Mouse (Mus musculus) liver, embryonic 12.5 days (tissue): ENCODE measurements around the gene Arfgap1. TPM values are rescaled to one million over a fixed set of nuclear protein-coding genes. Genes with fewer than 3 reads are reported as not detected.

Experiments
- ATAC-seq: fragments of 200-750 bp; cut with Nextera tagmentation; 2 replicates; pipeline ENCODE4 v1.8.0; 2017; ENCODE audit warnings: moderate number of reproducible peaks, mild to moderate bottlenecking, moderate library complexity
- H3K27ac ChIP-seq: fragments of 300-500 bp; sonication (generic); 2 replicates; pipeline ENCODE4 v1.5.1; 2016; ENCODE audit warnings: mild to moderate bottlenecking
- H3K27me3 ChIP-seq: fragments of 300-500 bp; sonication (generic); replicated peaks from 2 replicates; pipeline ENCODE4 v1.6.1; 2016; ENCODE audit warnings: mild to moderate bottlenecking, moderate library complexity
- H3K36me3 ChIP-seq: fragments of 300-500 bp; sonication (generic); 2 replicates; pipeline ENCODE4 v1.6.1; 2016; ENCODE audit warnings: mild to moderate bottlenecking, moderate library complexity
- H3K4me1 ChIP-seq: fragments of 300-500 bp; sonication (generic); 2 replicates; pipeline ENCODE4 v1.6.1; 2016
- H3K4me2 ChIP-seq: fragments of 300-500 bp; sonication (generic); 2 replicates; pipeline ENCODE4 v1.6.1; 2016; ENCODE audit warnings: mild to moderate bottlenecking, moderate library complexity
- H3K4me3 ChIP-seq: fragments of 300-500 bp; sonication (generic); 2 replicates; pipeline ENCODE4 v1.5.1; 2016; ENCODE audit warnings: mild to moderate bottlenecking, moderate library complexity
- H3K9ac ChIP-seq: fragments of 300-500 bp; sonication (generic); 2 replicates; pipeline ENCODE4 v1.6.1; 2016; ENCODE audit warnings: mild to moderate bottlenecking, moderate library complexity
- H3K9me3 ChIP-seq: fragments of 300-500 bp; sonication (generic); replicated peaks from 2 replicates; pipeline ENCODE4 v1.6.1; 2016; ENCODE audit warnings: mild to moderate bottlenecking, moderate library complexity
- WGBS: fragments of 180-500 bp; shearing (Covaris S2); methylation state at CpG from one replicate; pipeline ENCODE4 v1.1.7; 2016; ENCODE audit not compliant: insufficient replicate concordance; 5-methylcytosine and 5-hydroxymethylcytosine counted together
- polyA plus RNA-seq: library from polyadenylated mRNA; unstranded; fragments of >200 nt; fragmentation: Nextera tagmentation; extraction: Ambion mirVana; gene quantifications from 2 replicates; pipeline ENCODE4 v1.2.1, GENCODE M21; 2016

Gene Arfgap1
- polyA plus RNA-seq, 1 experiment from 2014 or later, result 47.4 TPM

DNA sequence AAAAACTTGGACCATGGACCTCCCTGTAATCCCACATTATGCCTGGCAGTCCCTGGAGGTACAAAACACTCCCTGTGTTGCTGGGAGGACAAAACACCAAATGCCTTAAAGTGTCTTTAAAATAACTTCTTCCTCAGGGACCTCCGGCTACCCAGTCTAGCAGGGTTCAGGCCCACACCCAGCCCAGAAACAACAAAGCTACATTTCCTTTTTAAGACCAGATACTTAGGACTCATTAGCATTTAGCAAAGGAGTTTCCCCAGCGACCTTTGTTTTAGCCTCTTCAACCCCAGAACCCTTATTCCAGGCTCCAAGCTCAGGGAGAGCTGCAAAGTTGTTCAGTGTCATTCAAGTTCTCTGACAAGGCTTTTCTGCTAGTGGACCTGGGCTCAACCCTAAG is 13.4 kb upstream of the Arfgap1 start:
- H3K27ac ChIP-seq, result no peak overlapping the region
- H3K27me3 ChIP-seq, result peaks cover 85% of the 10 kb centered on the region
- no peak for ATAC-seq

DNA sequence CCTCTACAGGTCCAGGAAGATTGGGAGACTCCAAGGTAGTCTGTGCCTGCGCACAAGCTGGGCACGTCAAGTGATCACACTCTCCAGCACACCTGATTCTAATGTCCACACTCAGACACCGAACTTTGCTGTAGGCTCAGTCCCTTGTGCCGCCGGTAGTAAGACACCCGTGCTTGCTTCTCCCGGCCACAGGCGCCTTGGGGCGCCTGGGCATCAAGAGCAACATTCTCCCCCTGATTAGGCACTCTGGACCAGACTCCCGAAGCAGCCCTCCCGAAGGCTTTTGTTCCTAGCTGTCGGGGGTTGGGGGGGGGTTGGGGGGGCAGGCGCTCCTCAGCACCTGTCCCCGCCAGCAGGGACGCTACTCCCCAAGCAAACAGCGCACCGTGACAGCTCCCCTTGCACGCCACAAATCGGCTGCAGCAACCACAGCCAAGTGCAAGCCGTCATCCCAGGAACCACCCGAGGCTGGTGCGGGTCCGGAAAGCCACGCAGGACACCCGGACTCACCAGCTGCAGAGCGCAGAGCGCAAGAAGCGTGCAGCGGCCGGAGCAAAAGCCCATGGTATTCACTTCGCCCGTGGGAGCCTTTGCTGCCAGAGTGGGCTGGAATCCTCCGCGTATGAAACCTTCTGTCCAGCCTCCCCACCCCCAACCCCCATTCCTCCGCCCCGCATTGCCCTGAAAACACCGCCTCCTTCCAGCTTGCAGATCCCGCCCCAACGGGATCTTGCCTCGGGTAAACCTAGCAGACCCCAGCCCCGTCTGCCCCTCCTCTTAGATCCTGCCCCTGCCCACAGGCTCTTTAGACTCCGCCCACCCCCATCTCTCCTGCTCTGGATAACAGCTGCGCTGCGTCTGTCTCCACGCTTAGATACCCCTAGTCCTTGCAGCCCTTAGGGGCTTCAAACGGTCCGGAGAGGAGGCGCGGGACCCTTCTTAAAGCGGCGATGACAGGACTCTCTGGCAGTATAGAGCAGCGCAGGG is 12.7 kb upstream of the Arfgap1 start, which contains the start of gene Nkain4:
Nkain4 (minus strand) TSS at position 639 of the 987 bp plus-strand sequence.
- Histone ChIP-seq H3K4me2 (peak within 1 kb of the TSS; percentile 63), H3K36me3 (no peaks in the 10 kb centered on the region), H3K4me3 (peak within 1 kb of the TSS; percentile 41), H3K27ac (no peak within 1 kb of the TSS), H3K4me1 (no peaks in the 10 kb centered on the region), H3K9me3 (no peaks in the 10 kb centered on the region), H3K27me3 (peaks cover 82% of the 10 kb centered on the region), H3K9ac (0 out of 2 replicates have a peak within 1 kb of the TSS, but pooled peaks have one; percentile 17)
- WGBS, result 5% methylated on average over 51 of the region's 52 CpGs
- ATAC-seq, result no peak

More for the DNA sequence above, 13.4 kb upstream of the Arfgap1 start:
- H3K4me1 ChIP-seq, result no peaks in the 10 kb centered on the region
- no peak overlapping the region for H3K9ac ChIP-seq
- H3K36me3 ChIP-seq, result no peaks in the 10 kb centered on the region
- 37% methylated on average over 2 of the region's 2 CpGs for WGBS
- peak overlapping the region; percentile 63 for H3K4me2 ChIP-seq
- H3K9me3 ChIP-seq, result no peaks in the 10 kb centered on the region
- 0 out of 2 replicates have a peak overlapping the region, but pooled peaks have one; percentile 41 for H3K4me3 ChIP-seq

DNA sequence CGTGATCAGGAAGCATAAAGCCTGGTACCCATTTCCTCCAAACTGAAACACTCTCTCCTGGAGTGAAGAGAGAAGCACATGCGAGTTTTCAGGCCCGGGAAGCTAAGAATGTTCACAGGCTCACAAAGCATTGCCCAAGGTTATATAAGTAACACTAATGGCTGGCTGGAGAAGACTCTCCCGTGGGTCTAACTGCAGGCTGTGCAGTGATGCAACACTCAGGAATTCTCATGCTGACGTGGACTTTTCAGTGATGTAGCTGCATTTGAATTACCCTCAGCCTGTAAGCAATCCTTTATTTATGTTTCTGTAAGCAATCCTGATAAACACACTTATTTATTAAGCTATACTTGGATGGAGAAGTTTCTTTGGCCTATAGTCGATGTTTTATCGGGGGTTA is 7.4 kb upstream of the Arfgap1 start:
- ATAC-seq, result no peak
- Histone ChIP-seq H3K36me3 (no peaks in the 10 kb centered on the region), H3K27me3 (peaks cover 39% of the 10 kb centered on the region), H3K9me3 (no peaks in the 10 kb centered on the region), H3K4me1 (peaks cover 30% of the 10 kb centered on the region), H3K27ac (no peak overlapping the region), H3K4me3 (no peak overlapping the region), H3K9ac (no peak overlapping the region), H3K4me2 (no peak overlapping the region)
- WGBS, result 59% methylated on average over 7 of the region's 7 CpGs

DNA sequence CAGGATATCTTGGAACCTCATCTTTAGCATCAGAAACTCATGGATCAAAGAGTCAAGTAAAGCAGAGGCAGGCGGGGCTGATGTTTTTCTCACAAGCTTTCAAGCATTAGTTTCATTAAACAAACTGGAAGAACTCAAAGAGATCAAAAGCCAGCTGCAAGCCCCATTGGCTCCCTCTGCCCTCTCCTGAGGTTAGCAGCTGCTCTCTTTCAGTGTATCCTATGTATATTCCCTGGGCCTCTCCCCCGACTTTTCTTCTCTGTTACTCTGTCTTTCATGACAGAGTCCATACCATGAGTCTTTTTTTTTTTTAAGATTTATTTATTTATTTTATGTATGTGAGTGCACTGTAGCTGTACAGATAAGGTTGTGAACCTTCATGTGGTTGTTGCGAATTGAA is 6.8 kb upstream of the Arfgap1 start:
- WGBS, result 64% methylated on average over 3 of the region's 3 CpGs
- H3K4me1 ChIP-seq, result peaks cover 30% of the 10 kb centered on the region
- H3K27ac ChIP-seq, result no peak overlapping the region
- no peaks in the 10 kb centered on the region for H3K9me3 ChIP-seq
- no peak overlapping the region for H3K4me2 ChIP-seq
- no peak overlapping the region for H3K4me3 ChIP-seq
- H3K27me3 ChIP-seq, result peaks cover 33% of the 10 kb centered on the region
- no peak overlapping the region for H3K9ac ChIP-seq
- ATAC-seq, result no peak
- no peaks in the 10 kb centered on the region for H3K36me3 ChIP-seq

DNA sequence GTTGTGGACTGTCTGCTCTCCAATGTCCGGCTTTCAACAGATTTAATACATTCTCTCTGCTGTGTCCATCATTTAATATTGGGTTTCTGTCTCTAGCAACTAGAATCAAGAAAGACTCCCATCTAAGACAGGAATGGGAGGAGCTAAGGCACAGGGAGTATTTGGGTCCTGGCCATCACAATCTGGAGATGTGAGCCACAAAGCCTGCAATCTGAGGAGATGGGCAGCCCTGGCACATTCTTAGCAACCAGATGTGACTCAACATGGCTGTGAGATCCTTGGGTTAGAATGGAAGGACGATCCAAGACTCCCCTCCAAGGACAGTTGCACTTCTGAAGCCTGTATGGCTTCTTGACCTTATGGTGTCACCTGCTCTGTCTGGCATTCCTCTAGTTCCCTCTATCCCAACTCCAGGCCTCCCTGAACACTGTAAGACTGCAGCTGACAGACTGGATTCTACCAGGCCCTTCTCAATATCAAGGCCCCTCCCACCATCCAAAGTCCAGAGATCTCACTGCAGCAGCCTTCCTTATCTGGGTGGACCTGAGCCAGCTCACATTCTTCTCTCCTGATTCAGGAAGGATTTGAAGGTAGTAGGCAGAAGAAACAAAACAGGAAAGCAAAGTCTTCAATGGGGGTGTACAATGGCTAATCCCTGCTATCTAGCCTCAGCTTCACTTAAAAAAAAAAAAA is 4.3 kb upstream of the Arfgap1 start:
- peaks cover 12% of the 10 kb centered on the region; the same call in 1 of the 2 replicates for H3K27me3 ChIP-seq
- H3K9ac ChIP-seq, result no peak overlapping the region
- 59% methylated on average over 2 of the region's 2 CpGs for WGBS
- H3K9me3 ChIP-seq, result no peaks in the 10 kb centered on the region
- no peak for ATAC-seq
- H3K4me3 ChIP-seq, result no peak overlapping the region
- no peak overlapping the region for H3K4me2 ChIP-seq
- H3K4me1 ChIP-seq, result peaks cover 41% of the 10 kb centered on the region
- H3K36me3 ChIP-seq, result no peaks in the 10 kb centered on the region
- H3K27ac ChIP-seq, result no peak overlapping the region

DNA sequence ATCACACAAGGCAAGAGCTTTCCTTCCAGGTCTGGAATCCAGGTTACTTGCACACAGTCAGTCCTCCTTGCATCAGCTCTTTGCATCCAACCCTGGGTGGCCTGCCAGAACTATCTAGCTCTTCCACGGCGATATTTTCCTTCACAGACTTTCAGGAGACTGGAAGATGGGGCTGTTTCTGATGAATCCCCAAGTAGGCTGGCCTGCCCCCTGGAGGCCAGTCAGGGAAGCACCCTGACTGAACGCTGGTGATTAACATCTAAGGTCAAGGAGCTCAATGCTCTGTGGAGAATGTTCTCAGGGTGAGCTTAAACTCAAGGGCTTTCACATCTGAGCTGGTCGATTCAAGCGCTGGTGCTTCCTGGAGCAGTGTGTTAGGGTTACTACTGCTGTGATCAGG is 3.1 kb upstream of the Arfgap1 start:
- ATAC-seq, result no peak
- 3% methylated on average over 5 of the region's 5 CpGs for WGBS
- H3K27ac ChIP-seq, result no peak overlapping the region
- H3K9me3 ChIP-seq, result no peaks in the 10 kb centered on the region
- H3K4me3 ChIP-seq, result no peak overlapping the region
- H3K27me3 ChIP-seq, result peaks cover 8% of the 10 kb centered on the region; the same call in 1 of the 2 replicates
- no peak overlapping the region for H3K9ac ChIP-seq
- no peak overlapping the region for H3K4me2 ChIP-seq
- peaks cover 53% of the 10 kb centered on the region for H3K4me1 ChIP-seq
- H3K36me3 ChIP-seq, result peaks cover 4% of the 10 kb centered on the region

DNA sequence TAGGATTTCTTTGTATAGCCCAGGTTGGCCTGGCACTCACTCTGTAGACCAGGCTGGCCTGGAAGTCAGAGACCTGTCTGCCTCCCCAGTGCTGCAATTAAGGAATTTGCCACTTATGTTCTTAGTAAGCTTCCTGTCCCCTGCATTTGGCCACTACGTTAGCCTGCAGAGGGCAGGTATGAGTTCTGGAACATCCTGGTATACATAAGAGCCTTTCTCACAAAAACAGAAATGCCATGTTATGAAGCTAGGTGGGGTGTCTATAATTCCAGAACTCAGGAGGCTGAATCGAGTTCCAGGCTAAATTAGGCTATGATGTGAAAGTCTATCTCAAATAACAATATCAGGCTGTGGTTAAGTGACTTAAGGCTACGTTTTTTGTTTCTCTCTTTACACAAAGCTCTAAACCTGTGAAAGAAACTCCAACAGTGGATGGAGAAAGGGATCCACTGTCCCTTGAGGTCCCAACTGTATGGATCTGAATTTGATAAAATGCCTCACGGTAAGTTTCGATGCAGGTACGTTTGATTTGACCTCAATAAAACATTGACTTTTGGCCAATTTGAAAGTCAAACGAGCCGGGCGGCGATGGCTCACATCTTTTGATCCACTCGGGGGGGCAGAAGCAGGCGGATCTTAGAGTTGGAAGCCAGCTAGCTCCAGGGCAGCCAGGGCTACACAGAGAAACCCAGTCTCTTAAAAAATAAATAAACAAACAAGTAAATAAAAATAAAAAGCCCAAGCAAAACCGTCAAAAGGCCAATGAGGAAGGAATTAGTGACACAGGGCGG is 738 bp upstream of the Arfgap1 start:
- no peak for ATAC-seq
- 10% methylated on average over 14 of the region's 14 CpGs for WGBS
- Histone ChIP-seq H3K27ac (peak overlapping the region; percentile 90), H3K9ac (peak overlapping the region; percentile 96), H3K9me3 (no peaks in the 10 kb centered on the region), H3K4me1 (peaks cover 51% of the 10 kb centered on the region), H3K36me3 (peaks cover 25% of the 10 kb centered on the region), H3K4me2 (peak overlapping the region; percentile 89), H3K27me3 (no peaks in the 10 kb centered on the region), H3K4me3 (peak overlapping the region; percentile 97)

DNA sequence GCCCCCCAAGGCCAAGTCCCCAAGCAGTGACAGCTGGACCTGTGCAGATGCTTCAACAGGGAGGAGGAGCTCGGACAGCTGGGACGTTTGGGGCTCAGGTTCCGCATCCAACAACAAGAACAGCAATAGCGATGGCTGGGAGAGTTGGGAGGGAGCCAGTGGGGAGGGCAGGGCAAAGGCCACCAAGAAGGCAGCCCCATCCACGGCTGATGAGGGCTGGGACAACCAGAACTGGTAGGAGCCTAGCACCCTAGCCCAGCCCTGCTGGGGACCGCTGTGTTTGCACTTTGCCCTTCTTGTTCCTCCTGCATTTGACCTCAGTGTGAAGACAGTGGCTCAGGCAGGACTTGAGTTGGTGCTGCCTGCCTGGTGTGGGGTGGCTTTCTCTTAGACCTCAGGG is 14.1 kb downstream of the Arfgap1 start:
- peaks cover 66% of the 10 kb centered on the region for H3K36me3 ChIP-seq
- 82% methylated on average over 6 of the region's 6 CpGs for WGBS
- H3K27me3 ChIP-seq, result no peaks in the 10 kb centered on the region
- H3K4me3 ChIP-seq, result no peak overlapping the region
- no peak for ATAC-seq
- no peaks in the 10 kb centered on the region for H3K4me1 ChIP-seq
- no peaks in the 10 kb centered on the region for H3K9me3 ChIP-seq
- no peak overlapping the region for H3K9ac ChIP-seq
- no peak overlapping the region for H3K27ac ChIP-seq
- H3K4me2 ChIP-seq, result no peak overlapping the region

DNA sequence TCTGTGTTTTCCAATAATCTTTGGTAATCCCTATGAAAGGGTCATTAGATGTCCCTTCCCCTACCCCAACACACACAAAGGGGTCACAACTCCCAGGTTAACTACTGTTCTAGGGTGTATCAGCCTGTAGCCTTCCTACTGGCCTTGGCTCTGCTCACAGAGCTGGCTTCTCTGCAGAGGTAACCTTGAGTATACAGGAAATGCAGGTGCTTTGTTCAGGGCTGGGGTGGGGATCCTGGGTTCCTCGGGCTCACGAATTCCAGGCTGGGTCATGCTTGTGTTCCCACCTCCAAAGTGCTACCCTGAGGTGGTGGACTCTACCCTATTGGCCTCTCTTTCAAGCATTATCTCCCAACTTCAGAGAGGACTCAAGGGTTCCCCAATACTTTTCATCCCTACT is 18.6 kb downstream of the Arfgap1 start:
- no peak overlapping the region for H3K27ac ChIP-seq
- H3K4me3 ChIP-seq, result no peak overlapping the region
- no peak overlapping the region for H3K4me2 ChIP-seq
- peaks cover 21% of the 10 kb centered on the region for H3K36me3 ChIP-seq
- ATAC-seq, result no peak
- H3K9me3 ChIP-seq, result no peaks in the 10 kb centered on the region
- no peaks in the 10 kb centered on the region for H3K4me1 ChIP-seq
- WGBS, result 73% methylated on average over 2 of the region's 2 CpGs
- H3K9ac ChIP-seq, result no peak overlapping the region
- no peaks in the 10 kb centered on the region for H3K27me3 ChIP-seq

DNA sequence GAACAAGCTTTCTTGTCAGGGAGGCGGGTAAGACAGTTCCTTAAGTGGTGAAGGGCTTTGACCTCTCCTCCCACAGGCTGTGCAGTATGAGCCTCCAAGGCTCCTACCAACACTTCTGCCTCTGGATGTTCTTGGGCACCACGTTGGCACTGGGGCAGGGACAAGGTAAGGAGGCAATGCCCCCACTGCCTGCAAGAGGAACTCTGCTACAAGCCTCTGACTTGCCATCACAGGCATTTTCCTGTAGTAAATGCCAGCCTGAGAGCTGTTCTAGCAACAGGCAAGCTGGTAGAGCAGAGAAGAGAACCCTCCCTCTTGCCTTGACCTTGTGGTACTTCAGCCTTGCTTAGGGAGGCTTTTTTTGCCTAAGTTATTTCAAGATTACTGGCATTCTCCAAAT is 19.4 kb downstream of the Arfgap1 start, which contains the start of gene Col20a1:
Col20a1 (plus strand) TSS at position 87 of the 400 bp plus-strand sequence.
- 39% methylated on average over 2 of the region's 2 CpGs for WGBS
- Histone ChIP-seq H3K9me3 (no peaks in the 10 kb centered on the region), H3K27me3 (no peaks in the 10 kb centered on the region), H3K4me3 (no peak within 1 kb of the TSS), H3K4me2 (no peak within 1 kb of the TSS), H3K4me1 (no peaks in the 10 kb centered on the region), H3K9ac (no peak within 1 kb of the TSS), H3K27ac (no peak within 1 kb of the TSS), H3K36me3 (peaks cover 13% of the 10 kb centered on the region)
- no peak for ATAC-seq

DNA sequence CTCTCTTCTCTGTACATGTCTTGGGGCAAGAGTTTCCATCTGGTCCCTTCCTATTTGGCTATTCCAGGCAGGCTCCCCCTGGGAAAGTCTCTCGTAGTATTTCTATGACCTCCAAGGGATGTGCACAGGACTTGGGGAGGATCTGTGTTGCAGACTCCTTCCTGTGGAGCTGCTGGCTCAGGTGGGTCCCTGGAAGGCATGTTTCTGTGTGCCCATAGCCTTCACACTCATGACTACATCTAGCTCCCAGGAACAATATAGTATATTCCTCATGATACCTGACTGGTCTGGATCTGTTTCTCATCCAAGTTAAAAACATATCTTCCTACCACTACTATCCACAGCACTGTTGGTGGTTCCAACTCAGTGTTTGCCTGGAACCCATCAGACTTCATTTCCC is 20.0 kb downstream of the Arfgap1 start:
- no peaks in the 10 kb centered on the region for H3K4me1 ChIP-seq
- WGBS, result 59% methylated on average over 1 of the region's 1 CpGs
- H3K4me2 ChIP-seq, result no peak overlapping the region
- no peaks in the 10 kb centered on the region for H3K27me3 ChIP-seq
- H3K27ac ChIP-seq, result no peak overlapping the region
- peaks cover 7% of the 10 kb centered on the region for H3K36me3 ChIP-seq
- no peaks in the 10 kb centered on the region for H3K9me3 ChIP-seq
- H3K9ac ChIP-seq, result no peak overlapping the region
- ATAC-seq, result no peak
- H3K4me3 ChIP-seq, result no peak overlapping the region
